Mouse (Mus musculus) forebrain, embryonic 14.5 days (tissue): ENCODE data around the gene Hectd3. TPM values are rescaled to one million over a fixed set of nuclear protein-coding genes. Genes with fewer than 3 reads are reported as not detected.
A peak's percentile ranks its signal among the peaks of the same experiment; 100 is the strongest.

ENCODE experiments used
- ATAC-seq: fragments of 200-750 bp; cut with Nextera tagmentation; 2 replicates; pipeline ENCODE4 v1.8.0; 2017; ENCODE audit warnings: mild to moderate bottlenecking, moderate library complexity
- DNase-seq: peaks from one replicate; pipeline ENCODE4 v3.0.0-alpha.2; 2015; ENCODE audit warnings: low spot score
- H3K27ac ChIP-seq: fragments of 300-500 bp; sonication (generic); 2 replicates; pipeline ENCODE4 v1.5.1; 2014; ENCODE audit warnings: low read depth, mild to moderate bottlenecking, control low read depth, low read length, moderate library complexity
- H3K27me3 ChIP-seq: fragments of 300-500 bp; sonication (generic); replicated peaks from 2 replicates; pipeline ENCODE4 v1.6.1; 2014; ENCODE audit warnings: low read length, control low read depth, mixed read lengths; ENCODE audit not compliant: control insufficient read depth, insufficient read depth
- H3K36me3 ChIP-seq: fragments of 300-500 bp; sonication (generic); 2 replicates; pipeline ENCODE4 v1.6.1; 2014; ENCODE audit warnings: low read length, control low read depth; ENCODE audit not compliant: control insufficient read depth, insufficient read depth
- H3K4me1 ChIP-seq: fragments of 300-500 bp; sonication (generic); 2 replicates; pipeline ENCODE4 v1.6.1; 2014; ENCODE audit warnings: antibody characterized with exemption, low read length, control low read depth; ENCODE audit not compliant: control insufficient read depth, insufficient read depth
- H3K4me2 ChIP-seq: fragments of 300-500 bp; sonication (generic); 2 replicates; pipeline ENCODE4 v1.6.1; 2014; ENCODE audit warnings: mild to moderate bottlenecking, control low read depth, low read length
- H3K4me3 ChIP-seq: fragments of 300-500 bp; sonication (generic); 2 replicates; pipeline ENCODE4 v1.5.1; 2014; ENCODE audit warnings: low read depth, low read length, control low read depth
- H3K9ac ChIP-seq: fragments of 300-500 bp; sonication (generic); 2 replicates; pipeline ENCODE4 v1.6.1; 2014; ENCODE audit warnings: mild to moderate bottlenecking, low read length, control low read depth, moderate library complexity
- H3K9me3 ChIP-seq: fragments of 300-500 bp; sonication (generic); replicated peaks from 2 replicates; pipeline ENCODE4 v1.6.1; 2016; ENCODE audit warnings: low read length, control low read depth, mixed read lengths; ENCODE audit not compliant: control insufficient read depth
- WGBS: fragments of 180-500 bp; shearing (Covaris S2); extraction: QIAGEN DNeasy Blood & Tissue Kit; methylation state at CpG from one replicate; pipeline ENCODE4 v1.1.7; 2014; 5-methylcytosine and 5-hydroxymethylcytosine counted together
- polyA plus RNA-seq: library from polyadenylated mRNA; unstranded; fragments of >200 nt; fragmentation: Nextera tagmentation; extraction: Ambion mirVana; gene quantifications from 2 replicates; pipeline ENCODE4 v1.2.1, GENCODE M21; 2014

Hectd3 gene
- polyA plus RNA-seq, 1 experiment from 2014 or later = 13.1 TPM

DNA sequence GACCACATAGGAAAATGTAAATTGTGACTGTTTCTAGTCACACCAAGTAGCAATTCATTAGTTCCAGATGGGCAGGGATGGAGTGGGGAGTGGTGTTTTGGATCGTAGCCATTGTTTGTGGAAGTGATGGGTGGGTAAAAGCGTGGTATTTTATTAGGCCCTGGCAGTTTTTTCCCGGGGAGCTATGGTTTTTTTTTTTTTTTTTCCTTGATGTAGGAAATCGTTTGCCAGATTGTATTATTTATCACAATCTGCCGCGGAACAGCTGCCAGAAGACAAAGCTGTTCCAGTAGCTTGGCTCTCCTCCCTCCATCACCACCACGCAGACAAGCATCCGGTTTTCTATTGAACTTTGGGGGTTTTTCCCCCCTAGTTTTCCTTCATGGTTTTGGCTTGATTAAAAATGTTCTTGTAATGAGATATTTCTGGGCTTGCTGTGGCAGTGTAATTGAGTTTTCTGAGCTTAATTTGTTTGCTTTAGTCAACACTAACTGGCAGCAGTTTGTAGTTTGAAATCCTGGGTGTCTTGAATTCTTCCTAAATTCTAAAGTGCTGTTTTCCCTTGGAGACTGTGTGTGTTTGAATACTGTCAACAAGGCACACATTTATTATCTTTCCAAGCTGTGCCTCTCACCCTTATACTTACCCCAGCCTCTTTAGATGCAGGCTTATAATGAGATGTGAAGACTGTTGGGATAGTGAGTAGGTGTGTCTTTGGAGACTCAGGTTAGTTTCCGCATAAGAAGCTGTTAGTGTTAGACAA lies 45.0 kb downstream of the Hectd3 start:
- no peak overlapping the region for H3K9ac ChIP-seq
- ATAC-seq (peak; percentile 74), DNase-seq (peak; percentile 92)
- H3K36me3 ChIP-seq = no peaks in the 10 kb centered on the region
- peaks cover 21% of the 10 kb centered on the region for H3K4me1 ChIP-seq
- H3K27me3 ChIP-seq = no peaks in the 10 kb centered on the region
- no peak overlapping the region for H3K4me3 ChIP-seq
- H3K4me2 ChIP-seq = peak overlapping the region; percentile 3; the same call in 1 of the 2 replicates
- WGBS = 19% methylated on average over 9 of the region's 9 CpGs
- no peaks in the 10 kb centered on the region for H3K9me3 ChIP-seq
- H3K27ac ChIP-seq = peak overlapping the region; percentile 79

DNA sequence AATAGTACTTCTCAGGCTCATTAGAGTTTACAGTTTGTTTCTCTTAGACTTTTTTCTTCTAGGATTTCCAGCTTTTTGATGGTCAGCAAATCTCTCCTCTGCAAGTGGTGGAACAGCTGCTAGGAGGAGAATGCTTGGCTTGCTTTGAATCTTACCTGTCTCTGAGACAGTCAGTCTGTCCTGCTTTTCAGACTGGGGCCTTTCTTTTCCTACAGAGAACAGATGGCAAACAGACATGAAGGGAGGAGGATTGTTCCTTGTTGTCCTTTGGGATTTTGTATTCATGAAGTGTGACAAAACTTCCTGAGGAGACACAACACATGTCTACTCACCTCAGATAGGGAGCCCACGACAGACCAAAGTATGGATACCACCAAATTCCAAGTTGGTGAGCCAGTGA lies 45.7 kb downstream of the Hectd3 start:
- WGBS = 48% methylated on average over 1 of the region's 1 CpGs
- H3K4me3 ChIP-seq = no peak overlapping the region
- H3K27ac ChIP-seq = peak overlapping the region; percentile 79
- peaks cover 21% of the 10 kb centered on the region for H3K4me1 ChIP-seq
- ATAC-seq (peak; percentile 19; the same call in 1 of the 2 replicates), DNase-seq (peak; percentile 53)
- H3K9ac ChIP-seq = no peak overlapping the region
- no peaks in the 10 kb centered on the region for H3K9me3 ChIP-seq
- H3K4me2 ChIP-seq = peak overlapping the region; percentile 3; the same call in 1 of the 2 replicates
- no peaks in the 10 kb centered on the region for H3K27me3 ChIP-seq
- no peaks in the 10 kb centered on the region for H3K36me3 ChIP-seq

- Histone ChIP-seq H3K4me3 (no peak overlapping the region), H3K4me2 (no peak overlapping the region), H3K27me3 (no peaks in the 10 kb centered on the region), H3K27ac (peak overlapping the region; percentile 79), H3K4me1 (peaks cover 21% of the 10 kb centered on the region), H3K9ac (no peak overlapping the region), H3K36me3 (no peaks in the 10 kb centered on the region), H3K9me3 (no peaks in the 10 kb centered on the region)
- WGBS = 37% methylated on average over 4 of the region's 4 CpGs
- DNase-seq (peak; percentile 52), ATAC-seq (peak; percentile 60)
These were observed 46.2 kb downstream of the Hectd3 start for GRCm38 (mm10) chr4:117041283-117041721.

GRCm38 (mm10) chr4:117048836-117049235 lies 53.7 kb downstream of the Hectd3 start:
- WGBS = 80% methylated on average over 3 of the region's 3 CpGs
- H3K27ac ChIP-seq = no peak overlapping the region

DNA sequence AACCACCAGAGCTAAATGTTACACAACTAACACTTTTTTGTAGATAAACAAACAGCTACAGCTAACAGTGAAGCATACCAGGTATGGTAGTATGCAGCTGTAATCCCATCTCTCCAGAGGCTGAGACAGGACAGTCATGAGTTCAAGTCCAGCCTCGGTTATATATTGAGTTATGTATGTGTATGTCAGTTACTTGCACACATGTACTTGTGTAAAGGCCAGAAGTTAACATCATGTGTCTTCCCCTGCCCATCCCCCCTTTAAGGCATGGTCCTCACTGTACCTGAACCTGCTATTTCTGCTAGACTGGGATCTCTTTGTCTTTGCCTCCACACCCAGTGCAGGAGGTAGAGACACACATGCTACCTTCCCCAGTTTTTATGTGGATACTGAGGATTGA lies 54.4 kb downstream of the Hectd3 start:
- H3K27me3 ChIP-seq = no peaks in the 10 kb centered on the region
- WGBS = 95% methylated on average over 1 of the region's 1 CpGs
- ATAC-seq = no peak
- H3K36me3 ChIP-seq = peaks cover 7% of the 10 kb centered on the region
- no peak overlapping the region for H3K4me2 ChIP-seq
- H3K27ac ChIP-seq = no peak overlapping the region
- H3K4me3 ChIP-seq = no peak overlapping the region
- DNase-seq = no peak
- no peak overlapping the region for H3K9ac ChIP-seq
- H3K4me1 ChIP-seq = no peaks in the 10 kb centered on the region; the same call in 1 of the 2 replicates
- H3K9me3 ChIP-seq = no peaks in the 10 kb centered on the region

More at GRCm38 (mm10) chr4:117048836-117049235, 53.7 kb downstream of the Hectd3 start:
- no peak for ATAC-seq
- peaks cover 7% of the 10 kb centered on the region for H3K36me3 ChIP-seq
- no peak overlapping the region for H3K4me2 ChIP-seq
- H3K27me3 ChIP-seq = no peaks in the 10 kb centered on the region
- H3K9ac ChIP-seq = no peak overlapping the region
- no peaks in the 10 kb centered on the region; the same call in 1 of the 2 replicates for H3K4me1 ChIP-seq
- H3K4me3 ChIP-seq = no peak overlapping the region
- DNase-seq = no peak
- no peaks in the 10 kb centered on the region for H3K9me3 ChIP-seq

GRCm38 (mm10) chr4:117052626-117053025 lies 57.5 kb downstream of the Hectd3 start:
- Histone ChIP-seq H3K36me3 (peaks cover 10% of the 10 kb centered on the region), H3K27me3 (no peaks in the 10 kb centered on the region), H3K4me3 (no peak overlapping the region), H3K9ac (no peak overlapping the region), H3K4me1 (no peaks in the 10 kb centered on the region; the same call in 1 of the 2 replicates), H3K27ac (no peak overlapping the region; the same call in 1 of the 2 replicates), H3K9me3 (no peaks in the 10 kb centered on the region), H3K4me2 (no peak overlapping the region)
- DNase-seq = no peak
- no peak for ATAC-seq
- WGBS = 85% methylated on average over 4 of the region's 4 CpGs

DNA sequence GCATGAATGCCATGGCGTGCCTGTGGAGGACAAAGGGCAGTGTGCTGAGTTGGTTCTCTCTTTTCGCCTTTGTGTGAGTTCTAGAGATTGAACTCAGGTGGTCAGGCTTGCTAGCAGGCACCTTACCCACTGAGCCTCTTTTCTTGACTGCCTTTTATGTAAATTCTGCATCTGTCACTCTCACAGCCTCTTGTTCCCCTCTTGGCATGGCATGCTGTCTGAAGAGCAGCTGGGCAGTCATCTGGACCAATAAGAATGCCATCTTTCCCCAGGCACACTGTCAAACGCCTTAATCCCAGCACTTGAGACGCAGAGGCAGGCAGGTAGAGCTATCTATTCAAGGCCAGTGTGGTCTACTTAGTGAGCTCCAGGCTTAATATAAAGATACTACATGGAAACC lies 58.8 kb downstream of the Hectd3 start:
- Histone ChIP-seq H3K9me3 (no peaks in the 10 kb centered on the region), H3K4me2 (no peak overlapping the region), H3K4me1 (no peaks in the 10 kb centered on the region; the same call in 1 of the 2 replicates), H3K9ac (no peak overlapping the region), H3K27me3 (no peaks in the 10 kb centered on the region), H3K36me3 (peaks cover 10% of the 10 kb centered on the region), H3K4me3 (no peak overlapping the region), H3K27ac (peak overlapping the region; percentile 30; the same call in 1 of the 2 replicates)
- peak; percentile 77 for ATAC-seq
- DNase-seq = peak; percentile 69
- WGBS = 68% methylated on average over 4 of the region's 4 CpGs
